Mouse (Mus musculus) cerebellum, adult 9-10 months (tissue): ENCODE results near the gene Pi4k2b.
A peak's percentile ranks its signal among the peaks of the same experiment; 100 is the strongest.

Experiments used
- DNase-seq: peaks from one replicate; pipeline ENCODE4 v3.0.0; 2022

Gene Pi4k2b

DNA sequence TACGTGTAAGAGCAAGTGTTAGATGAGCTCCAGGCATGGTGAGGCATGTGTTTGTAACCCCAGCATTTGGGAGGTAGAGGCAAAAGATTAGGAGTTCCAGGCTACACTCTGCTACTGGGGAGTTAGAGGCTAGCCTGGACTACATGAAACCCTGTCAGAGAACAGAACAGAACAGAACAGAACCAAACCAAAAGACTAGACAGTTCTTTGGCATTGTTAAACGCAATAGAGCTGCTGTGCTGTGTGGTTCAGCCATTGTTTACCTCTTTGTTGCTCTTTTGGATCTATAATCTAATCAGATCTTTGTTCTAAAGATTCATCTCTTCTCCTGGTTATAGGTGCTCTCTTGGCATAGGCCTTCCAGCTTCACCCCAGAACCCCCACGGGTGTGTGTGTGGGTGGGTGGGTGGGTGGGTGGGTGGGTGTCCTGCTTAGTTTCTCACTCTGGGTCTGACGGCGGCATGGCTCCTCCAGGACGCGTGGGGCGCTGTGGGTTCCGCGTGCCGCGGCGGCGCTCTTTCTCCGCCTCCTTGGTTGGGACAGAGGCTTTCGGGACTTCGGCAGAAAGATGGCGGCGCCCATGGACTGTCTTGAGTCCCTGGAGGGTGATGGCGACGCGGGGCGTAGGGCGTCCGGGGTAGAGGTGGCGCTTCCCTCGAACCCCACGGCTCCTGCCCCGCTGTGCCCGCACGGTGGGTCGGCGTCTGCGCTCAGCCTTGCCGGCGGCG lies 41.3 kb downstream of the Pi4k2b start:
- peak; percentile 83 for DNase-seq

GRCm38 (mm10) chr5:52783251-52783620 lies 41.9 kb downstream of the Pi4k2b start:
- DNase-seq: no peak

DNA sequence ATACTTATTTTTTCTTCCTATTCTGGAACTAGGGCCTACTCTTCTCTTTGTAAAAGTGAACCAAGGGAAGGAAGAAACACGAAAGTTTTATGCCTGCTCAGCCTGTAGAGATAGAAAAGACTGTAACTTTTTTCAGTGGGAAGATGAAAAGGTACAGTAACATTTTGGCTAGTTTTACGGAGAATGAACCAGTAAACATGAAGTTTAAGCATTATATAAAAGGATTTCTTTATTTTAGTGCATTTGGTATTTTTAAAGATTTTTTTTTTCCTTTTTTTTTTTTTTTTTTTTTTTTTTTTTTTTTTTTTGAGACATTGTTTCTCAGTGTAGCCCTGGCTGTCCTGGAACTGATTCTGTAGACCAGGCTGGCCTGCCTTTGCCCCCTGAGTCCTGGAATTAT lies 42.6 kb downstream of the Pi4k2b start:
- DNase-seq: no peak

DNA sequence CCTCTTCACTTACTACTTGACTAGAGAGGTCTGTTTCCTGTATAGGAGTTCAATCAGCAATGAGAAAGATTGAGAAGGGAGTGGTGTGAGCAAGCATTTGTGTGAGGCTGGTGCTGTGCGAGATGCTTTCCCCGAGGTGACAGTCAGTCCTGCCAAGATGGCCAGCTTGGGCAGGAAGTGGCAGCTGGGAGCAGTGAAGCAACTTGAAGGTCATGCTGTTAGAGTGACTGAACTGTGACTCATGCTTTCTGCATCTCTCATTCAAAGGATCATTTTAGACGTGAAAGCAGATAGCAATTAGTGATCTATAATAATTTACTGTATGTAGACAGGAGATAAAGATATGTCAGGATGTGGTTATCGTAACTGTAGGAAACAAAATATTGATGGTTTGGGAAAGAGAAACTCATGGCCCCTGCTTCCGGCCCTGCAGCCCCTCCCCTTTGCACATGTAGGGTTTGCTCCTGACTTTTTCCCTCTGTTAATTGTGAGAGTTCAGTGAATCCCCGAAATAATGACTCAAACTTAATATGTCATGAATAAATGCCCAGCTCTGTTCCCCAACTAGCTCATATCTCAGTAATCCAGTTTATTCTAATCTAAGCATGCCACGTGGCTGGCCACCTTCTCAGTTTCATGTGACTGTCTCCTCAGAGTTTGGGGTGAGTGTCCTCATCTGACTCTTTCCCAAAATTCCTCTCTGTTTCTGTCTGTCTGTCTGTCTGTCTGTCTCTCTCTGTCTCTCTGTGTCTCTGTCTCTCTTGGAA lies 45.4 kb downstream of the Pi4k2b start:
- no peak for DNase-seq

- DNase-seq: no peak
Measured at GRCm38 (mm10) chr5:52793230-52793629, 51.9 kb downstream of the Pi4k2b start.

- DNase-seq: no peak
Measured at GRCm38 (mm10) chr5:52794109-52794508, 52.7 kb downstream of the Pi4k2b start.

DNA sequence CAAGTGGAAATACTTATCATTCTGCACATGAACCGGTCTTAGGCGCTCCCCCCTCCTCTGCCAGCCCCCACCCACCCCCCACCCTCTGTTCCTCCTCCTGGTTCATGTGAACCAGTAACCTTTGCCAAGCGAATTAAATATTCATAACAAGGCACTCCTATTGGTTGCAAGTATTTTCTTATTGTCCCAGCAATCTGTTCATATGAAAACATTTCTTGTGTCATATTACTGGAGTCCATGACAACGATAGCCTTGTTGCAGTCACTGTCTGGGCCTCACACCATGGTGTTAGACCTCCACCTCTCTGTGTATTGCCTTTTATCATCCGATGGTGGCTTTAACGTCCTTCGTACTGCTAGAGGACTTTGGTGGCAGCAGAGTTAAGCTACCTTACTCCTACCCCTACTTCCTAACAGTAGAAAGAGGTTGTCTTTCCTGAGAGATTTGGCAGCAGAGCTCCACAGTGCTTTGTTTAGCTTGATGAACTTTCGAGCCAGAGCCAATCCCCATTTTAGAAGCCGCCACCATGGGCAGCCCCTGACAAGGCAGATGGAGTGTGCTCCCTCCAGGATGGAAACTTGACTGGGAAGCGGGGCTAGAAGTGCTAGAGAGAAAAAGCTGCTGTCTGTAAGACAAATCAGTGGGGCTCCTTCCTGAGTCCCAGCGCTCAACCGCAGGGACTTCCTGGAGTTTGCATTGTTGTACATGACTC lies 58.1 kb downstream of the Pi4k2b start:
- no peak for DNase-seq

GRCm38 (mm10) chr5:52805801-52806200 lies 64.4 kb downstream of the Pi4k2b start:
- no peak for DNase-seq

- no peak for DNase-seq
Measured at GRCm38 (mm10) chr5:52806349-52806748, 65.0 kb downstream of the Pi4k2b start.

DNA sequence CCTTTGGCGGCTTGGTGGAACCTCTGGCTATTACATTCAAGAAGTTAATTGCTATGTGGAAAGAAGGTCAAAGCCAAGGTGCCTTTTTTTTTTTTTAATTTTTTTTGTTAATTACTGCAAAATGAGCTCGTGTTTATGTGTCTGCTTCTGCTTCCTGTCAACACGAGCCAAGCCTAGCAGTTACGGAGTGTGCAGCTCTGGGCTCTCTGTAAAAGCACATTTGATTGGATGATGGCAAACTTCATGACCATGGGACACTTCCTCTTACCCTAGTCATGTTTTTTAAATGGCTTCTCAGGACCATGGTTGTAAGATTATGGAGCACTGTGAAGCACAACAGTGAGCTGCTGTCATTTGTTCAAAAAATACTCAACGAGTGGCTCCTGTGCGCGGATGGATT lies 65.7 kb downstream of the Pi4k2b start:
- no peak for DNase-seq

DNA sequence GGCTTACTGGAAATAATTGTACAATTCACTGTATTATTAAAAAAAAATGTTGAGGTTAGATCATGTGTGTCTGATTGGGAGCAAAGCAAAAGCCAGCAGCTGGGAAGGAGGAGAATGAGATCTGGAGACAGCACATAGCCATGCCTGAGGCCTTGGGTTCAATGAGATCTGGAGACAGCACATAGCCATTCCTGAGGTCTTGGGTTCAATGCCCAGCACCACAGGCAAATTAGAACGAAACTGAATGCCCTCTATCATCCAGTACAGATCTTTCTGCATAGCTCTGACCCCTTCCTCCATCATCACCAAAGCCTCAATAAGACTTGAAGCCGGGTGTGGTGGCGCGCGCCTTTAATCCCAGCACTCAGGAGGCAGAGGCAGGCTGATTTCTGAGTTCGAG lies 69.1 kb downstream of the Pi4k2b start:
- DNase-seq: no peak

DNA sequence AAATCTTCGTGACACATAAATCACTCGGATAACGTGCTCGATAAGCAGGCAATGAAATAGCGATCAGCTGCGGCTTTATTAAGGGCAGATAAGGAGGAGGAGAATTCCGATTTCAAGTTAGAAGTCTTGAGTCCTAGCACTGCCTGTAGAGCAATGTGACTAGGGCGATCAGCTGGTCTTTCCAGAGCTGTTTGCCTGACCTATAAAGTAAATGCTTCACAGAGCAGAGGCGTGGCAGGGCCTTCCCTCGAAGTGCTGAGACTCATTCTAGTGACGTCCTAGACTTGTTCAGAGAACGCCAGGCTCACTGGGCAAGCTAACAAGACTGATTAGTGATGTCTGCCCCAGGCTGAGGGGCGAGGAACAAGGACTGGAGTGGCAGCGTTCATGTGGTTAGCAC lies 69.7 kb downstream of the Pi4k2b start:
- DNase-seq: no peak

DNA sequence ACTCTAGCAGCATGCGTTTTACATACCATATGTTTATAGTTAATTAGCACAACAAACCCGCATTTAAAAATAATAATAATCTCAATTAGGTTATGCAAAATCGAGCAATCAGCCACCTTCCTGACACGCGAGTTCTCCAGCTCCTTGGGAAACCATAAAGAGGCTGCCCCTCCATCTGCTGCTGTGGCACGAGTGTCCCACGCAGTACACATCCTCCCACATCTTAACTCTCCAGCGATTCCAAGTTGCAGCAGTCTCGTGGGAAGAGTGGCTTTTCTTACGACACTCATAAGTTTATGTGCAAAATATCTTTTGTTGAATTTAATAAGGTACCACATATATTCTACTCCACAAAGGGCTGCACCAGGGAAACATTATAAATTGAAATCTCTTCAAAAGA lies 71.1 kb downstream of the Pi4k2b start:
- no peak for DNase-seq

- DNase-seq: no peak
Measured at GRCm38 (mm10) chr5:52813312-52813711, 71.9 kb downstream of the Pi4k2b start.

DNA sequence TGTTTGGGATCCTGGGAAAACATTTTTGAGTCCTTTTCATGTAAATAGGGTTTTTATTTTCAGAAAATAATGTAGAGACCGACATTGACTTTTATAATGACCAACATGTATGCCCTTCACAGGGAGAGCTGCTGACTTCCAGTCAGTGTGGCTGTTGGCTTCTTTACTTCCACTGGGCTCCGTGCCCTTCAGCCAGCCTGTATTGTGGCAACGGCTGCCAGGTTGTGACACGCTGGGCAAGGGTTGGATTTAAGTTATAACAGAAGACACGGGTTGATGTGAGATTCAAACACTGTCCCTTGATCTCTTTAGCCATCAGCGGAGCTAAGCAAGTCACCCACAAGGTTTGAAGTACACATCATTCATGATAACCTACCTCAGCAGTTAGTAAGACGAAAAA lies 77.3 kb downstream of the Pi4k2b start:
- DNase-seq: no peak
